Mouse (Mus musculus): ENCODE results near the gene Tfb2m. TPM values are rescaled to one million over a fixed set of nuclear protein-coding genes. Genes with fewer than 3 reads are reported as not detected.

Tfb2m gene
- polyA plus RNA-seq, 1 experiment from 2014 or later: 21.8 TPM

GRCm38 (mm10) chr1:179547176-179547575, 1.1 kb upstream of the Tfb2m start:
- H3K4me2 ChIP-seq (replicated peaks; ENCODE audit: low read depth): peak overlapping the region; percentile 80
- WGBS: 11% methylated on average over 5 of the region's 5 CpGs

GRCm38 (mm10) chr1:179546551-179546917, 467 bp upstream of the Tfb2m start:
- ATAC-seq: peak; percentile 67
- Histone ChIP-seq H3K4me2 (replicated peaks; ENCODE audit: low read depth) (peak overlapping the region; percentile 80), H3K9ac (ENCODE audit: low read depth, low read length) (peak overlapping the region; percentile 85), H3K36me3 (ENCODE audit: control insufficient read depth, insufficient read depth) (no peaks in the 10 kb centered on the region; the same call in 1 of the 2 replicates), H3K27me3 (replicated peaks; ENCODE audit: control insufficient read depth, insufficient read depth, low read length) (no peaks in the 10 kb centered on the region), H3K4me1 (replicated peaks; ENCODE audit: control insufficient read depth, insufficient read depth, low read length) (0 out of 2 replicates have a peak, but pooled peaks cover 5% of the 10 kb centered on the region), H3K4me3 (ENCODE audit: low read depth, low read length) (peak overlapping the region; percentile 83), H3K27ac (ENCODE audit: low read depth, low read length) (peak overlapping the region; percentile 90), H3K9me3 (ENCODE audit: control insufficient read depth) (no peaks in the 10 kb centered on the region)
- TF ChIP-seq CTCF (IDR thresholded peaks at IDR 0.05; ENCODE audit: low read depth): peak; percentile 28
- under 1% methylated on average over 37 of the region's 44 CpGs for WGBS

More at GRCm38 (mm10) chr1:179547176-179547575, 1.1 kb upstream of the Tfb2m start:
- no peak overlapping the region for H3K27ac ChIP-seq (ENCODE audit: low read depth, low read length)
- no peaks in the 10 kb centered on the region for H3K9me3 ChIP-seq (ENCODE audit: control insufficient read depth)
- H3K9ac ChIP-seq (ENCODE audit: low read depth, low read length): 0 out of 2 replicates have a peak overlapping the region, but pooled peaks have one; percentile 85
- no peak for TF ChIP-seq CTCF (IDR thresholded peaks at IDR 0.05; ENCODE audit: low read depth)
- no peaks in the 10 kb centered on the region for H3K27me3 ChIP-seq (replicated peaks; ENCODE audit: control insufficient read depth, insufficient read depth, low read length)
- H3K36me3 ChIP-seq (ENCODE audit: control insufficient read depth, insufficient read depth): no peaks in the 10 kb centered on the region; the same call in 1 of the 2 replicates
- 0 out of 2 replicates have a peak, but pooled peaks cover 5% of the 10 kb centered on the region for H3K4me1 ChIP-seq (replicated peaks; ENCODE audit: control insufficient read depth, insufficient read depth, low read length)
- H3K4me3 ChIP-seq (ENCODE audit: low read depth, low read length): peak overlapping the region; percentile 83
- no peak for ATAC-seq

GRCm38 (mm10) chr1:179541502-179541901, 4.6 kb downstream of the Tfb2m start:
- no peak for ATAC-seq
- peak; percentile 58 for TF ChIP-seq CTCF (IDR thresholded peaks at IDR 0.05; ENCODE audit: low read depth)
- Histone ChIP-seq H3K27ac (ENCODE audit: low read depth, low read length) (no peak overlapping the region), H3K4me3 (ENCODE audit: low read depth, low read length) (no peak overlapping the region), H3K4me1 (replicated peaks; ENCODE audit: control insufficient read depth, insufficient read depth, low read length) (0 out of 2 replicates have a peak, but pooled peaks cover 5% of the 10 kb centered on the region), H3K4me2 (replicated peaks; ENCODE audit: low read depth) (no peak overlapping the region), H3K27me3 (replicated peaks; ENCODE audit: control insufficient read depth, insufficient read depth, low read length) (no peaks in the 10 kb centered on the region), H3K9me3 (ENCODE audit: control insufficient read depth) (no peaks in the 10 kb centered on the region), H3K9ac (ENCODE audit: low read depth, low read length) (no peak overlapping the region), H3K36me3 (ENCODE audit: control insufficient read depth, insufficient read depth) (peaks cover 18% of the 10 kb centered on the region)
- WGBS: 66% methylated on average over 3 of the region's 3 CpGs

DNA sequence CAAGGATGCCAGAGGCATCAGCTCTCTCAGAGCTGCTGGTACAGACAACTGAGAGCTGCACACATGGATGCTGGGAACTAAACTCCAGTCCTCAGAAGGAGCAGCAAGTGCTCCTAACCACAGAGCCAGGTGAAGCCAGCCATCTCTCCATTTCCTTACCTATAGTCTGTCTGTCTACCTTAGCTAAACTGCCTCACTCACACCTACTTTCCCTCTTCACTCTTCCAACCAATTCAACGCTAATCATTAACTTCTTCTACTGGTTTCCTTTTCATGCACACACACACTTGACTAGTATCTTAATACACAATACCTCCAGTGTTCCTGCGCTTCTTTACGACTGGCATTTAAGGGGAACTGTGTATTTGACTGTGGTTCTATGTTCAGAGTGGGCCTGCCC, 6.2 kb downstream of the Tfb2m start:
- ATAC-seq: peak; percentile 90
- no peak overlapping the region for H3K4me2 ChIP-seq (replicated peaks; ENCODE audit: low read depth)
- H3K4me3 ChIP-seq (ENCODE audit: low read depth, low read length): no peak overlapping the region
- H3K9me3 ChIP-seq (ENCODE audit: control insufficient read depth): no peaks in the 10 kb centered on the region
- peaks cover 25% of the 10 kb centered on the region for H3K36me3 ChIP-seq (ENCODE audit: control insufficient read depth, insufficient read depth)
- H3K4me1 ChIP-seq (replicated peaks; ENCODE audit: control insufficient read depth, insufficient read depth, low read length): 0 out of 2 replicates have a peak, but pooled peaks cover under 1% of the 10 kb centered on the region
- no peak overlapping the region for H3K9ac ChIP-seq (ENCODE audit: low read depth, low read length)
- no peak overlapping the region for H3K27ac ChIP-seq (ENCODE audit: low read depth, low read length)
- TF ChIP-seq CTCF (IDR thresholded peaks at IDR 0.05; ENCODE audit: low read depth): no peak
- WGBS: 39% methylated on average over 3 of the region's 3 CpGs
- H3K27me3 ChIP-seq (replicated peaks; ENCODE audit: control insufficient read depth, insufficient read depth, low read length): no peaks in the 10 kb centered on the region

- 95% methylated on average over 3 of the region's 3 CpGs for WGBS
- Histone ChIP-seq H3K4me1 (replicated peaks; ENCODE audit: control insufficient read depth, insufficient read depth, low read length) (no peaks in the 10 kb centered on the region), H3K27me3 (replicated peaks; ENCODE audit: control insufficient read depth, insufficient read depth, low read length) (no peaks in the 10 kb centered on the region), H3K27ac (ENCODE audit: low read depth, low read length) (no peak overlapping the region), H3K36me3 (ENCODE audit: control insufficient read depth, insufficient read depth) (peaks cover 27% of the 10 kb centered on the region), H3K4me3 (ENCODE audit: low read depth, low read length) (no peak overlapping the region), H3K9ac (ENCODE audit: low read depth, low read length) (no peak overlapping the region), H3K9me3 (ENCODE audit: control insufficient read depth) (no peaks in the 10 kb centered on the region), H3K4me2 (replicated peaks; ENCODE audit: low read depth) (no peak overlapping the region)
- no peak for ATAC-seq
- TF ChIP-seq CTCF (IDR thresholded peaks at IDR 0.05; ENCODE audit: low read depth): no peak
Observed at GRCm38 (mm10) chr1:179539054-179539453, 7.0 kb downstream of the Tfb2m start.

- ATAC-seq: no peak
- no peak for TF ChIP-seq CTCF (IDR thresholded peaks at IDR 0.05; ENCODE audit: low read depth)
- H3K9ac ChIP-seq (ENCODE audit: low read depth, low read length): no peak overlapping the region
- 80% methylated on average over 3 of the region's 3 CpGs for WGBS
- H3K4me1 ChIP-seq (replicated peaks; ENCODE audit: control insufficient read depth, insufficient read depth, low read length): 0 out of 2 replicates have a peak, but pooled peaks cover 3% of the 10 kb centered on the region
- H3K4me2 ChIP-seq (replicated peaks; ENCODE audit: low read depth): no peak overlapping the region
- H3K27ac ChIP-seq (ENCODE audit: low read depth, low read length): no peak overlapping the region
- no peaks in the 10 kb centered on the region for H3K9me3 ChIP-seq (ENCODE audit: control insufficient read depth)
- no peaks in the 10 kb centered on the region for H3K36me3 ChIP-seq (ENCODE audit: control insufficient read depth, insufficient read depth)
- H3K27me3 ChIP-seq (replicated peaks; ENCODE audit: control insufficient read depth, insufficient read depth, low read length): no peaks in the 10 kb centered on the region
- H3K4me3 ChIP-seq (ENCODE audit: low read depth, low read length): no peak overlapping the region
Observed at GRCm38 (mm10) chr1:179519901-179520300, 26.2 kb downstream of the Tfb2m start.
